10 mouse cellular contexts compared by ENCODE assay signal in the genomic region with DNA sequence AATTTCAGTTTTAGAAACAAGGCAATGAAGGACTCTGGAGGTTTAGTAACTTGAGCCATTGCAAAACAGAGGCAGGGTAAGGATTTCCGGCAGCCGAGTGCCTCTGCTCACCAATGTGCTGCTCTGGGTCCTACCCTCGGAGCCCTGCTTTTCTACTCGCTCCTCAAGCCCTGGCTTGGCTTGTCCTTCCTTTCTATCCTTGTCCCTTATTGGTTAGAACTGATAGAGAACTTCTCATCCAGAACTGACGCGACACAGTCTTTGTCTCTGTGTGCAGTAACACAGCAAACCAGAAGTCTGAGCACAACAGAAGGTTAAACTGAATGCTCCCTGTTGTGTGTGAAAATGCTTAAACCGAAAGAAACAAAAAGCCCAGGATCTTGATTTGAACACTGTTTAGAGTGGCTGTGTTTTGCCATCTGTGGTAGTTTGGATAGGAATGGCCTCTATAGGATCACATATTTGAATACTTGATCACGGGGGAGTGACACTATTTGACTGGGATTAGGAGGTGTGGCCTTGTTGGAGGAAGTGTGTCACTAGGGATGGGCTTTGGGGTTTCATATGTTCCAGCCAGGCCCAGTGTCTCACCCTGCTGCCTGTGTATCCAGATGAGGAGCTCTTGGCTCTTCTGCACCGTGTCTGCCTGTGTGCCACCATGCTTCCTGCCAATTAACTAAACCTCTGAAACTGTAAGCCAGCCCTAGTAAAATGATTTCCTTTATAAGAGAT.
DNase-seq lines count a peak whose midpoint lies in the region; ATAC-seq and TF ChIP-seq lines count a peak whose summit lies in the region.
"Had no signal": no experiment of that assay in that cellular context is flagged by ENCODE, and none has a peak within 500 bp of the region (broad histone marks: within the 10 kb centered on the region; RNA-seq: fewer than 3 reads in every experiment).

No protein-coding gene starts in this region.

- no peak for TF ChIP-seq CTCF in stomach, postnatal 0 days (IDR thresholded peaks at IDR 0.05; ENCODE audit: low read depth)

- no peak overlapping the region for H3K9ac ChIP-seq in hindbrain, embryonic 16.5 days (ENCODE audit: low read depth, low read length)
- H3K9ac ChIP-seq in stomach, embryonic 14.5 days (replicated peaks; ENCODE audit: low read depth, low read length): no peak overlapping the region
- no peak overlapping the region for H3K9ac ChIP-seq in stomach, postnatal 0 days (ENCODE audit: low read length)

- H3K9me3 ChIP-seq in hindbrain, embryonic 10.5 days: no peaks in the 10 kb centered on the region
- H3K9me3 ChIP-seq in hindbrain, embryonic 16.5 days (ENCODE audit: control insufficient read depth, low read length): no peaks in the 10 kb centered on the region
- no peaks in the 10 kb centered on the region for H3K9me3 ChIP-seq in stomach, embryonic 14.5 days (ENCODE audit: control insufficient read depth, low read depth, low read length)
- no peaks in the 10 kb centered on the region for H3K9me3 ChIP-seq in stomach, postnatal 0 days (ENCODE audit: control insufficient read depth, low read length)

- TF ChIP-seq EP300 in stomach, postnatal 0 days (optimal IDR thresholded peaks at IDR 0.05): no peak

- 50% methylated on average over 9 of the region's 9 CpGs for whole genome bisulfite sequencing in hindbrain, embryonic 10.5 days
- 51% methylated on average over 9 of the region's 9 CpGs for WGBS in hindbrain, embryonic 16.5 days
- WGBS in stomach, embryonic 14.5 days: 62% methylated on average over 9 of the region's 9 CpGs
- WGBS in stomach, postnatal 0 days: 66% methylated on average over 9 of the region's 9 CpGs

- no peak overlapping the region for H3K4me2 ChIP-seq in hindbrain, embryonic 16.5 days (ENCODE audit: low read length)
- H3K4me2 ChIP-seq in stomach, embryonic 14.5 days (replicated peaks; ENCODE audit: low read depth, low read length): no peak overlapping the region
- no peak overlapping the region for H3K4me2 ChIP-seq in stomach, postnatal 0 days (replicated peaks; ENCODE audit: low read depth)

- intact Hi-C loops in left cerebral cortex, postnatal 4 days (cut with DNase I): no loop called here
- intact Hi-C loops in left cerebral cortex, postnatal 36 days (cut with DNase I): no loop called here

- H3K27me3 ChIP-seq in hindbrain, embryonic 10.5 days (ENCODE audit: insufficient read depth, poor library complexity, severe bottlenecking): no peaks in the 10 kb centered on the region
- H3K27me3 ChIP-seq in hindbrain, embryonic 16.5 days (replicated peaks; ENCODE audit: control insufficient read depth, insufficient read depth, low read length): no peaks in the 10 kb centered on the region
- no peaks in the 10 kb centered on the region for H3K27me3 ChIP-seq in stomach, embryonic 14.5 days (ENCODE audit: control insufficient read depth, insufficient read depth, low read length)
- no peaks in the 10 kb centered on the region for H3K27me3 ChIP-seq in stomach, postnatal 0 days (ENCODE audit: control insufficient read depth, insufficient read depth, low read length)

- H3K36me3 ChIP-seq in hindbrain, embryonic 10.5 days: no peaks in the 10 kb centered on the region
- H3K36me3 ChIP-seq in hindbrain, embryonic 16.5 days (ENCODE audit: control insufficient read depth, insufficient read depth, low read length): no peaks in the 10 kb centered on the region
- no peaks in the 10 kb centered on the region for H3K36me3 ChIP-seq in stomach, embryonic 14.5 days (ENCODE audit: control insufficient read depth, insufficient read depth, low read length)
- H3K36me3 ChIP-seq in stomach, postnatal 0 days (ENCODE audit: control insufficient read depth, insufficient read depth, low read length): no peaks in the 10 kb centered on the region

- peaks cover 46% of the 10 kb centered on the region for H3K4me1 ChIP-seq in hindbrain, embryonic 10.5 days (replicated peaks)
- H3K4me1 ChIP-seq in hindbrain, embryonic 16.5 days (ENCODE audit: control insufficient read depth, insufficient read depth, low read depth, low read length): no peaks in the 10 kb centered on the region
- H3K4me1 ChIP-seq in stomach, embryonic 14.5 days (ENCODE audit: control insufficient read depth, insufficient read depth, low read length): peaks cover 31% of the 10 kb centered on the region
- peaks cover 3% of the 10 kb centered on the region; the same call in 1 of the 2 replicates for H3K4me1 ChIP-seq in stomach, postnatal 0 days (replicated peaks; ENCODE audit: control insufficient read depth, insufficient read depth)

- H3K4me3 ChIP-seq in hindbrain, embryonic 10.5 days: no peak overlapping the region
- H3K4me3 ChIP-seq in hindbrain, embryonic 16.5 days (ENCODE audit: low read length): no peak overlapping the region
- no peak overlapping the region for H3K4me3 ChIP-seq in stomach, embryonic 14.5 days (ENCODE audit: low read depth, low read length)
- no peak overlapping the region for H3K4me3 ChIP-seq in stomach, postnatal 0 days (ENCODE audit: low read depth, low read length)
- H3K4me3 ChIP-seq: erythroblast, embryonic 14.5 days had no signal

- no peak for DNase-seq in hindbrain, embryonic 10.5 days (ENCODE audit: low spot score)
- DNase-seq in stomach, postnatal 0 days (ENCODE audit: low spot score): no peak
- peak; percentile 55 for DNase-seq in induced T-regulatory cell, adult 2 months (ENCODE audit: low read depth)
- DNase-seq in left cerebral cortex, postnatal 4 days: no peak
- DNase-seq in left cerebral cortex, postnatal 36 days (ENCODE audit: low spot score in 2 of 2): no peak
- DNase-seq: cerebellum, adult 9-10 months; gastrocnemius, postnatal 10 days had no signal

- no peak for ATAC-seq in hindbrain, embryonic 16.5 days
- no peak for ATAC-seq in stomach, embryonic 14.5 days (ENCODE audit: insufficient number of reproducible peaks, insufficient read depth, low FRiP score, low read depth)
- ATAC-seq in stomach, postnatal 0 days (ENCODE audit: low FRiP score, low TSS enrichment): no peak

- H3K27ac ChIP-seq in hindbrain, embryonic 10.5 days: peak overlapping the region; percentile 78
- no peak overlapping the region for H3K27ac ChIP-seq in hindbrain, embryonic 16.5 days (ENCODE audit: low read depth, low read length)
- peak overlapping the region; percentile 23; the same call in 1 of the 2 replicates for H3K27ac ChIP-seq in stomach, embryonic 14.5 days (ENCODE audit: low read length)
- H3K27ac ChIP-seq in stomach, postnatal 0 days (replicated peaks): no peak overlapping the region

Comparison
In these comparisons a context has a peak if more than half of its experiments do, and no peak if none do; other contexts are left out.
1. H3K27ac ChIP-seq: peak in hindbrain, embryonic 10.5 days (single experiment) and stomach, embryonic 14.5 days (single experiment); none in hindbrain, embryonic 16.5 days (single experiment) and stomach, postnatal 0 days (single experiment).